Mouse (Mus musculus) CH12.LX (cell line): Measurements from ENCODE around the gene Optc. TPM values are rescaled to one million over a fixed set of nuclear protein-coding genes. Genes with fewer than 3 reads are reported as not detected.

ENCODE experiments used
- DNase-seq: peaks from one replicate; pipeline ENCODE4 v3.0.0-alpha.2; 2013; ENCODE audit errors: extremely low read depth
- H3K27ac ChIP-seq: 2 replicates; pipeline ENCODE4 v1.5.1; 2012; ENCODE audit warnings: low read depth, mild to moderate bottlenecking, control low read depth, moderate library complexity; ENCODE audit not compliant: insufficient read depth
- H3K27me3 ChIP-seq: replicated peaks from 2 replicates; pipeline ENCODE3; 2012; ENCODE audit warnings: inconsistent platforms
- H3K36me3 ChIP-seq, 2 experiments: replicated peaks in 1 of 2; 2 replicates each; pipeline versions ENCODE3 to v1.6.1; 2012; ENCODE audit warnings: inconsistent platforms in 1 of 2, low read length in 1 of 2, mild to moderate bottlenecking in 1 of 2, mixed read lengths in 1 of 2, moderate library complexity in 1 of 2; ENCODE audit not compliant: control insufficient read depth in 1 of 2, insufficient read depth in 1 of 2
- H3K4me1 ChIP-seq, 2 experiments: 2 replicates each; pipeline ENCODE4 v1.6.1; 2012; ENCODE audit warnings: inconsistent platforms in 1 of 2, moderate library complexity in 1 of 2; ENCODE audit not compliant: insufficient read depth in 2 of 2, control insufficient read depth in 1 of 2
- H3K4me2 ChIP-seq: 2 replicates; pipeline ENCODE4 v1.6.1; 2012; ENCODE audit warnings: low read depth, mild to moderate bottlenecking, control low read depth; ENCODE audit not compliant: poor library complexity, insufficient read depth, severe bottlenecking
- H3K4me3 ChIP-seq, 3 experiments: fragments of 150-350 bp in 1 of 3; sonication (generic) in 1 of 3; replicated peaks in 1 of 3; 2 replicates each; pipeline versions ENCODE3 to v1.5.1; 2011 to 2012; ENCODE audit warnings: low read depth in 2 of 3, low read length in 2 of 3, mild to moderate bottlenecking in 2 of 3, moderate library complexity in 2 of 3, control low read depth in 1 of 3, improper control_type of control experiment in 1 of 3, inconsistent platforms in 1 of 3, mixed read lengths in 1 of 3; ENCODE audit not compliant: poor library complexity in 1 of 3
- H3K79me2 ChIP-seq: replicated peaks from 2 replicates; pipeline ENCODE4 v1.6.1; 2012; ENCODE audit warnings: mild to moderate bottlenecking, moderate library complexity; ENCODE audit not compliant: control insufficient read depth, poor library complexity, insufficient read depth, severe bottlenecking; ENCODE audit errors: extremely low read depth
- H3K9ac ChIP-seq: 2 replicates; pipeline ENCODE4 v1.6.1; 2012; ENCODE audit warnings: low read depth, mild to moderate bottlenecking, control low read depth, moderate library complexity; ENCODE audit not compliant: insufficient read depth
- H3K9me3 ChIP-seq: replicated peaks from 2 replicates; pipeline ENCODE3; 2012; ENCODE audit warnings: low read length, inconsistent platforms, mixed read lengths
- BHLHE40 ChIP-seq: IDR thresholded peaks from 2 replicates; pipeline ENCODE4 v1.6.1; 2011; ENCODE audit warnings: mild to moderate bottlenecking, low read depth, low read length, improper control_type of control experiment
- CTCF ChIP-seq, 2 experiments: IDR thresholded peaks in 1 of 2; conservative IDR thresholded peaks in 1 of 2; 2 replicates each; pipeline ENCODE4 v1.5.1; 2011 to 2012; ENCODE audit warnings: low read depth in 2 of 2, low read length in 2 of 2, improper control_type of control experiment in 1 of 2, inconsistent platforms in 1 of 2, mild to moderate bottlenecking in 1 of 2, moderate library complexity in 1 of 2
- E2F4 ChIP-seq: IDR thresholded peaks from 2 replicates; pipeline ENCODE4 v1.6.1; 2011; ENCODE audit warnings: low read depth, low read length, improper control_type of control experiment; ENCODE audit not compliant: insufficient replicate concordance
- ETS1 ChIP-seq: conservative IDR thresholded peaks from 2 replicates; pipeline ENCODE4 v1.6.1; 2012; ENCODE audit warnings: low read depth, mild to moderate bottlenecking, inconsistent platforms, low read length, improper control_type of control experiment, moderate library complexity
- IRF4 ChIP-seq: IDR thresholded peaks from 2 replicates; pipeline ENCODE4 v1.6.1; 2014; ENCODE audit warnings: low read depth, mild to moderate bottlenecking, inconsistent platforms, low read length, improper control_type of control experiment
- JUND ChIP-seq: conservative IDR thresholded peaks from 2 replicates; pipeline ENCODE4 v1.6.1; 2011; ENCODE audit warnings: low read depth, low read length, improper control_type of control experiment
- MEF2A ChIP-seq: IDR thresholded peaks from 2 replicates; pipeline ENCODE4 v1.6.1; 2014; ENCODE audit warnings: low read depth, mild to moderate bottlenecking, inconsistent platforms, low read length, improper control_type of control experiment, borderline replicate concordance
- MYC ChIP-seq: IDR thresholded peaks from 2 replicates; pipeline ENCODE4 v1.6.1; 2011; ENCODE audit warnings: low read depth, mild to moderate bottlenecking, improper control_type of control experiment, low read length
- NELFE ChIP-seq: IDR thresholded peaks from 2 replicates; pipeline ENCODE4 v1.6.1; 2011; ENCODE audit warnings: low read depth, low read length, improper control_type of control experiment
- PAX5 ChIP-seq: IDR thresholded peaks from 2 replicates; pipeline ENCODE4 v1.6.1; 2012; ENCODE audit warnings: low read length, inconsistent platforms, mixed read lengths
- POLR2AphosphoS2 ChIP-seq: IDR thresholded peaks from 2 replicates; pipeline ENCODE4 v1.6.1; 2011; ENCODE audit warnings: low read depth, low read length, improper control_type of control experiment
- RCOR1 ChIP-seq: conservative IDR thresholded peaks from 2 replicates; pipeline ENCODE4 v1.6.1; 2012; ENCODE audit warnings: low read depth, mild to moderate bottlenecking, inconsistent platforms, low read length, improper control_type of control experiment
- SMC3 ChIP-seq: IDR thresholded peaks from 2 replicates; pipeline ENCODE4 v1.6.1; 2011; ENCODE audit warnings: low read depth, low read length, improper control_type of control experiment
- UBTF ChIP-seq: IDR thresholded peaks from 2 replicates; pipeline ENCODE4 v1.6.1; 2012; ENCODE audit warnings: low read depth, mild to moderate bottlenecking, inconsistent platforms, low read length, improper control_type of control experiment, moderate library complexity
- USF1 ChIP-seq: IDR thresholded peaks from 2 replicates; pipeline ENCODE4 v1.6.1; 2014; ENCODE audit warnings: low read depth, mild to moderate bottlenecking, inconsistent platforms, low read length, improper control_type of control experiment
- ZC3H11A ChIP-seq: IDR thresholded peaks from 2 replicates; pipeline ENCODE4 v1.6.1; 2012; ENCODE audit warnings: low read depth, mild to moderate bottlenecking, inconsistent platforms, low read length, improper control_type of control experiment
- ZNF384 ChIP-seq: IDR thresholded peaks from 2 replicates; pipeline ENCODE4 v1.6.1; 2012; ENCODE audit warnings: low read depth, low read length, improper control_type of control experiment, inconsistent platforms
- dilution Hi-C: fragments of 300-500 bp; cut with MboI; formaldehyde crosslinking; loops from 2 replicates; pipeline ENCODE4 v1.14.3; 2020; ENCODE audit warnings: low sequenced_read_pairs; ENCODE audit not compliant: extremely low pct_unique_long_range_greater_than_20kb, extremely low pct_ligation_motif_present
- in situ Hi-C: fragments of 300-500 bp; cut with MboI; formaldehyde crosslinking; loops from 3 replicates; pipeline ENCODE4 v1.14.3; 2019; ENCODE audit warnings: low sequenced_read_pairs, low pct_ligation_motif_present, low pct_unique_long_range_greater_than_20kb, mixed read lengths
- polyA plus RNA-seq: library from polyadenylated mRNA; unstranded; fragments of >175 nt; gene quantifications from 2 replicates; pipeline ENCODE4 v1.2.1, GENCODE M21; 2012; ENCODE audit warnings: low read depth; ENCODE audit not compliant: insufficient read length
- total RNA-seq, 2 experiments: library from RNA; depleted of rRNA; stranded (reverse); fragments of 300-350 nt in 1 of 2; fragments of >200 nt in 1 of 2; gene quantifications; 2 replicates each; pipeline ENCODE4 v1.2.3; 2012 to 2014

Optc gene
- total and polyA plus RNA-seq, 3 experiments = not detected

DNA sequence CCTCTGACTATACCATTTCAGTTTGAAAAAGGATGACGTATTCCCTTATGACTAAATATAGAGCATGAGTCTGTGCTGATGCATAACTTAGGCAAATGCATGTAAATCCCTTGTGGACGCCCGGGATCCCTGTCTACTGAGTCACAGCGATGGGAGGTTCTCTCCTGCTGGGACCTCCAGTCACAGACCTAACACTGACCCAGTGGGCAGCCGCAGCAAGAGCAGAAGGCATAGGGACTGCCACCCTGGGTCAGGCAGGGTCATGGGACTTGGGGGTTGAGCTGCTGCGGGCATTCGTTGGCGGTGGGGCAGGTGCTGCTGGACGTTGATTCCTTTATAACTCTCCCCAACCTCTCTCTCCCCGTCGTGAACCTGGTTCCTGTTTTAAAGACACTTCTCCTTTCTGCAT is 51.7 kb downstream of the Optc start (continued):
- TF ChIP-seq MEF2A (peak; percentile 97), PAX5 (no peak), USF1 (no peak), MYC (0 out of 2 replicates have a peak, but pooled peaks have one; percentile 16), ZC3H11A (no peak), E2F4 (no peak), RCOR1 (no peak)
- TF ChIP-seq, all 38 proteins: peak for 11

DNA sequence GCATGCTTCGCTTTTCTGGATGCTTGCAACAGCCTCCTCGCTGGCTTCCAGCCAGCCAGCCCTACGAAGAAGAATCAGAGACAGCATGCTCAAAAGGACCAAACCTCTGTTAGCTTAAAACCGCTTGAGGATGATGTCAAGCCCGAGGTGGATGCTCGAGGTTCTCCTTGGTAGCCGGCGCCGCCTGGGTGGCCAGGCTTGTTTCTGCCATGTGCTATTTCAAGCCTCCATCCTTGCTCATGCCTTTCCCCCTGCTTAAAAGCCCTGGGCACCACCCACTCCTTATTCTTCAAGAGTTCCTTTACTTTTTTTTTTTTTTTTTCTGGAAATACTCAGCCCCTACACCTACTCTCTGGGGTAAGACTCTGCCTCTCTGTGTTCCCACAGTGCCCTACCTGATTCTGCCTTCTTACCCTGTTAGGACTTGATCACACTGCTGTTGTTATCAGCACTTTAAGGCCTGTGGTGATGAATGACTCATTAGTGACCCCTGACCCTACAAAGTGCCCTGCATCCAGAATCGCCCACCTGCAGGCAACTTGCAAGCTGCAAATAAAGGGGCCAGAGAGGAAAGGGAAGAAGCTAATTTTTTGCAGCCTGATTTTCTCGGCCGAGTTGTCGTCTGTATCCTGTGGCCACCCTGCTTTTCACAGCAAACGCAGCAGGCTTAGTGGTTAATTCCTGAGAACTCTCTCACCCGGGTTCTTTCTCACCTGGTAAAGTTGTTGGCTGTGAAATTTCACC is 52.4 kb downstream of the Optc start:
- no peak overlapping the region for H3K4me3 ChIP-seq
- H3K9ac ChIP-seq = no peak overlapping the region
- no peaks in the 10 kb centered on the region for H3K36me3 ChIP-seq
- H3K4me2 ChIP-seq = peak overlapping the region; percentile 72
- peaks cover 15 to 40% of the 10 kb centered on the region in 2 experiments for H3K4me1 ChIP-seq
- in situ Hi-C loops (loop anchor here (5.0 kb wide), 1 partner anchor 37 kb away; no protein-coding TSS in a partner anchor), dilution Hi-C loops (no loop called here)
- TF ChIP-seq CTCF (conservative IDR thresholded peaks at IDR 0.05 in 1 of 2, IDR thresholded peaks at IDR 0.05 in 1 of 2; ENCODE audit: low read depth in 2 of 2, low read length in 2 of 2) (no peak), ZNF384 (peak; percentile 7; the same call in 1 of the 2 replicates), POLR2AphosphoS2 (no peak), MYC (no peak)
- H3K27me3 ChIP-seq = no peaks in the 10 kb centered on the region
- 0 out of 2 replicates have a peak overlapping the region, but pooled peaks have one; percentile 3 for H3K27ac ChIP-seq
- DNase-seq = peak; percentile 36
- no peaks in the 10 kb centered on the region for H3K9me3 ChIP-seq
- H3K79me2 ChIP-seq = no peaks in the 10 kb centered on the region

DNA sequence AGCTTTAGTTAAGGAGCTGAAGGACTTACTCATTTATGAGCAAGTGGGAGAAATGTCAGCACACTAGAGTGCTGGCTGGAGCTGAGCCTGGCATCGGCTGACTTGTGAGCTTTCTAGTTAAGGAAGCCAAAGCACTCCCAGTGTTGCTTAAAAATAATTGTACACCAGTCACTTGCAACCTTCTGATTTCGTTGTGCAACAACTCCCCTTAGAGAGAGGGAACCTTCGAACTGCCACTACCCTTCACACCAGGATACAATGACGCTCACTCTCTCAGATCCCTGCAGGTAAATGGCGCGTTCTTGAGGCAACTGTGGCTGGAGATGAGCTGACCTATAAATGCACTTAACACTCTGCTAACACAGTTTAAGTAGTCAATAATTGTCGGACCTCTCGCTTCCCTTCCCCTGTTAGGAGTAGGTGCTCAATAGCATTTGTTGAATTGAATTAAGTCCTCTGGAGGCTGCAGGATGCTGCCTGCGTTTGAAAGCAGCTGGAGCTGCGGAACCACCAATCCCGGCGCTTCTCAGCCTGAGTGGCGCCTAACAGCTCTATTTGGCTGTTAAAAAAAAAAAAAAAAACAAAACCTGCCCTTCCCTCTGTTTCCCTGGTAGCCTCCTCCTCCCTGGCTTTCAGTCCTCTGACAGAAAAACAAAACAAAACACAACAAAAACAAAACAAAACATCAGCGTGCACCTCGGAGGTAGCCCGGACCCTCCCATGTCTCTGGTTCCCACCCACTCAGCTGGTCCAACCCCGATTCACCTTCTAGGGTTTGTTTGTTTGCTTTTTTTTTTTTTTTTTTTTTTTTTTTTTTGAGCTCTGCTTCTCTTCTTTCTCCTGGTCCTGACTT is 53.2 kb downstream of the Optc start:
- TF ChIP-seq ETS1 = no peak
- TF ChIP-seq IRF4 = no peak
- TF ChIP-seq BHLHE40 = no peak
- TF ChIP-seq ZNF384 = no peak; the same call in 1 of the 2 replicates
- no peak for TF ChIP-seq JUND
- TF ChIP-seq RCOR1 = no peak
- no peak for TF ChIP-seq NELFE
- TF ChIP-seq UBTF = no peak
- no peak for TF ChIP-seq SMC3
- in situ Hi-C loops = loop anchor here (5.0 kb wide), 1 partner anchor 38 kb away; no protein-coding TSS in a partner anchor
- Histone ChIP-seq H3K27me3 (no peaks in the 10 kb centered on the region), H3K9ac (no peak overlapping the region), H3K9me3 (no peaks in the 10 kb centered on the region), H3K4me3 (no peak overlapping the region), H3K79me2 (no peaks in the 10 kb centered on the region), H3K27ac (no peak overlapping the region), H3K4me2 (no peak overlapping the region), H3K36me3 (no peaks in the 10 kb centered on the region), H3K4me1 (peaks cover 15 to 40% of the 10 kb centered on the region in 2 experiments)
- DNase-seq = no peak
- dilution Hi-C loops = no loop called here
